ENCODE assay signal across 10 mouse cellular contexts in the genomic region with DNA sequence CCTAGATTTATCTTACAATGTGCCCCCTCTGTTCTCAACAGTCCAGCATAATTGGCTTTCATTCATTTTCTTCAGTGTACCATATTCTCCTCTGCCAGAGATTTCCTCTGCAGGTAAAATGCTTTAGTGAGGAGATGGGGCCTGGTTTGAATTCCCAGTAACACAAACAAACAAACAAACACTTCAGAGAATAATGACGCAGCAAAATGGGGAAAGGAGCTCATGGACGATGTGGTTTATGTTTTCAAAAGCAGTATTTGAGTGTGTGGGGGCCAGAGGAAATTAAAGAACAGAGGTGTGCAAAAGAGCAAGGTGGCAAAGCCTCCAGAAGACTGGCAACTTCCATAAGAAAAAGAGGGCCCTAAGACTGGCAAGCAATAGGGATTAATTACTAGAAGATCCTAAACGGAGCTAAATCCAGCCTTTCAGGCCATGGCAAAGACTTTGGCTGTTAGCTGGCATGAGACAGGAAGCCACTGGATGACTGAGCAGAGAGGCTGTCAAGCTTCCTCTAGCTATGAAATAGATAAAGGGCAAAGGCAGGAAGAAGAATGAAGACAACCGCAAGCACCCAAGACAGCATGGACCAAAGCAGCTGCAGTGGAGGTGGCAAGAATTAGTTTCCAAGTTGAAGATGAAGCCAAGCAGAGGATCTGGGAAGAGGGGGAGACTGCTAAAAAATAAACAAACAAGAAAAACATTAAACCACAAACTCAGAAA. TPM values are rescaled to one million over a fixed set of nuclear protein-coding genes. Genes with fewer than 3 reads are reported as not detected.
DNase-seq lines count a peak whose midpoint lies in the region; ATAC-seq and TF ChIP-seq lines count a peak whose summit lies in the region.
"Had no signal": no experiment of that assay in that cellular context is flagged by ENCODE, and none has a peak within 500 bp of the region (broad histone marks: within the 10 kb centered on the region; RNA-seq: fewer than 3 reads in every experiment).

No protein-coding gene starts in this region.

- H3K79me2 ChIP-seq in myocyte (ENCODE audit: control insufficient read depth, insufficient read depth), result peaks cover 88% of the 10 kb centered on the region

- peak overlapping the region; percentile 48 for H3K4me2 ChIP-seq in myocyte (ENCODE audit: low read depth)
- H3K4me2 ChIP-seq: limb, embryonic 13.5 days had no signal

- peak; percentile 87 for DNase-seq in 416B (ENCODE audit: low read depth)
- no peak for DNase-seq in urinary bladder, postnatal 36 days (ENCODE audit: low spot score in 2 of 2)
- DNase-seq in kidney, adult 2 months, result no peak
- no peak for DNase-seq in left cerebral cortex, adult 2 months (ENCODE audit: extremely low spot score in 1 of 2, low spot score in 2 of 2)
- DNase-seq: kidney, postnatal 4 days; right cerebral cortex, postnatal 14 days had no signal

- 48% methylated on average over 4 of the region's 4 CpGs for WGBS in kidney, adult 2 months

- no peak for TF ChIP-seq POLR2A in myocyte (IDR thresholded peaks at IDR 0.05; ENCODE audit: insufficient read length, low read depth)
- TF ChIP-seq POLR2A in kidney, adult 2 months (IDR thresholded peaks at IDR 0.05; ENCODE audit: low read depth, low read length), result no peak

- H3ac ChIP-seq in myocyte (ENCODE audit: control insufficient read depth, insufficient read length), result no peak overlapping the region

- intact Hi-C loops in left cerebral cortex, adult 2 months (cut with DNase I), result no loop called here

- H3K4me3 ChIP-seq in myocyte, result no peak overlapping the region
- no peak overlapping the region for H3K4me3 ChIP-seq in kidney, adult 2 months (ENCODE audit: insufficient read depth, low read depth, low read length)
- H3K4me3 ChIP-seq in left cerebral cortex, adult 2 months, result no peak overlapping the region
- H3K4me3 ChIP-seq: limb, embryonic 13.5 days had no signal

- no peaks in the 10 kb centered on the region for H3K36me3 ChIP-seq in myocyte (ENCODE audit: control insufficient read depth, insufficient read depth)
- H3K36me3 ChIP-seq in kidney, adult 2 months (ENCODE audit: control insufficient read depth, insufficient read depth, low read length), result no peaks in the 10 kb centered on the region
- H3K36me3 ChIP-seq: limb, embryonic 13.5 days had no signal

- no peak overlapping the region for H3K27ac ChIP-seq in kidney, adult 2 months (ENCODE audit: insufficient read depth, low read depth, low read length)
- H3K27ac ChIP-seq in left cerebral cortex, adult 2 months, result no peak overlapping the region
- H3K27ac ChIP-seq: limb, embryonic 13.5 days had no signal

- peaks cover 7% of the 10 kb centered on the region for H3K4me1 ChIP-seq in kidney, adult 2 months (ENCODE audit: control insufficient read depth, insufficient read depth, low read length)
- H3K4me1 ChIP-seq: limb, embryonic 13.5 days had no signal

- H3K27me3 ChIP-seq in myocyte (ENCODE audit: control insufficient read depth, insufficient read depth, insufficient read length), result no peaks in the 10 kb centered on the region
- no peaks in the 10 kb centered on the region for H3K27me3 ChIP-seq in kidney, adult 2 months (replicated peaks; ENCODE audit: control insufficient read depth, insufficient read depth, low read length)
- H3K27me3 ChIP-seq: limb, embryonic 13.5 days had no signal

- peak; percentile 94 for ATAC-seq in CD4-positive, CD25-positive, alpha-beta regulatory T cell, adult 4 months
- ATAC-seq in inflammation-experienced regulatory T-cells, adult 6 months, result peak; percentile 95

- TF ChIP-seq CTCF in kidney, adult 2 months (conservative IDR thresholded peaks at IDR 0.05; ENCODE audit: insufficient read depth, insufficient read length, low read depth, low read length), result no peak
- TF ChIP-seq CTCF in left cerebral cortex, adult 2 months (IDR thresholded peaks at IDR 0.05), result no peak

TF ChIP-seq in myocyte, 11 proteins besides CTCF, POLR2A, EP300 and RAD21:
- TF ChIP-seq MYOD1 (IDR thresholded peaks at IDR 0.05; ENCODE audit: control insufficient read depth in 1 of 3, insufficient read length in 2 of 3, low read depth in 2 of 3) (peak in 1 of 3 experiments; percentile 29), TCF12 (IDR thresholded peaks at IDR 0.05; ENCODE audit: insufficient read depth, poor library complexity, severe bottlenecking) (no peak), MAX (IDR thresholded peaks at IDR 0.05; ENCODE audit: low read depth) (no peak), MYOG (IDR thresholded peaks at IDR 0.05; ENCODE audit: control insufficient read depth in 1 of 3, insufficient read depth in 1 of 3, insufficient read length in 2 of 3, low read depth in 2 of 3) (peak in 1 of 3 experiments; percentile 28), SRF (IDR thresholded peaks at IDR 0.05; ENCODE audit: control insufficient read depth, insufficient read length, low read depth) (no peak), POLR2AphosphoS2 (IDR thresholded peaks at IDR 0.05; ENCODE audit: insufficient read length, low read depth) (no peak), CEBPB (IDR thresholded peaks at IDR 0.05; ENCODE audit: insufficient read depth, poor library complexity, severe bottlenecking) (no peak)

RNA-seq across cellular contexts. Expression of a gene that starts 37.8 kb away (rescaled TPM):
- 100 to 1,000 TPM; 120 to 139 TPM for polyA plus RNA-seq in CD4-positive, CD25-positive, alpha-beta regulatory T cell, adult 4 months (2017; shearing (Covaris generic))
- 100 to 1,000 TPM; 142 to 303 (median 166) TPM for polyA plus RNA-seq in inflammation-experienced regulatory T-cells, adult 6 months (2017; shearing (Covaris generic))
- 25.2 TPM for polyA plus RNA-seq in myocyte (2012; fragmentation: generic; extraction: Trizol)
- polyA plus RNA-seq in kidney, adult 2 months (2012; rRNA removed), result 7.9 and 14.3 TPM in 2 replicates
- total RNA-seq in left cerebral cortex, adult 2 months (2021), result 10 to 100 TPM; 63.7 to 64.7 TPM

RNA-seq across cellular contexts. Expression of a gene that starts 58.9 kb away (rescaled TPM):
- polyA plus RNA-seq in CD4-positive, CD25-positive, alpha-beta regulatory T cell, adult 4 months (2017; shearing (Covaris generic)), result 1 to 10 TPM; 1.9 to 2.5 TPM
- 1 to 10 TPM; 1.5 to 2.0 (median 1.8) TPM for polyA plus RNA-seq in inflammation-experienced regulatory T-cells, adult 6 months (2017; shearing (Covaris generic))
- polyA plus RNA-seq in myocyte (2012; fragmentation: generic; extraction: Trizol), result 5.1 TPM
- polyA plus RNA-seq in kidney, adult 2 months (2012; rRNA removed), result 0.61 and 0.64 TPM in 2 replicates
- 100 to 1,000 TPM; 115 to 118 TPM for total RNA-seq in left cerebral cortex, adult 2 months (2021)
